Mouse (Mus musculus): ENCODE measurements around the gene Map2k6. TPM values are rescaled to one million over a fixed set of nuclear protein-coding genes. Genes with fewer than 3 reads are reported as not detected.

The Map2k6 gene
- polyA plus RNA-seq, 1 experiment from 2014 or later = 3.4 TPM

DNA sequence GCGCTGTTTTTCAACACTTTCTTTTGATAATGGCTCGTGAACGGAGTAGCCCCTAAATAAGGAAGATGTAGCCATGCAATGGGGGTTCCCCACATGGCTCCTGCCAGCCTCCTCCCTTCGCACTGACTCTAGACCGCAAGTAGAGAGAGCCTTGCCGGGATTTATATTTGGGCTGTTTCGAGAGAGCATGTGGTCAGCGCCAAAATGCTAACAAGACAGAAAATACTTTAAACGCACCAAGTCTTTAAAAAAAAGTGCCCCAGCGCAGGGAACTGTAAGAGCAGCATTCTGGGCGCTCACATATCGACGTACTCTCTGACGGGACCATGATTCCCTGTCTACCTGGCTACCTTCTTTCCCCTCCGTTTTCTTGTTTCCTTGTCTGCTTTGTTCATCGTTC lies 74.6 kb downstream of the Map2k6 start:
- WGBS = 90% methylated on average over 16 of the region's 16 CpGs
- Histone ChIP-seq H3K4me1 (replicated peaks; ENCODE audit: control insufficient read depth, insufficient read depth, low read length) (peaks cover 10% of the 10 kb centered on the region; the same call in 1 of the 2 replicates), H3K27ac (ENCODE audit: low read depth, low read length) (no peak overlapping the region), H3K9ac (ENCODE audit: low read depth, low read length) (no peak overlapping the region), H3K36me3 (ENCODE audit: control insufficient read depth, insufficient read depth) (no peaks in the 10 kb centered on the region), H3K4me2 (replicated peaks; ENCODE audit: low read depth) (no peak overlapping the region), H3K27me3 (replicated peaks; ENCODE audit: control insufficient read depth, insufficient read depth, low read length) (no peaks in the 10 kb centered on the region), H3K4me3 (ENCODE audit: low read depth, low read length) (no peak overlapping the region), H3K9me3 (ENCODE audit: control insufficient read depth) (no peaks in the 10 kb centered on the region)
- no peak for ATAC-seq
- TF ChIP-seq CTCF (IDR thresholded peaks at IDR 0.05; ENCODE audit: low read depth) = no peak

DNA sequence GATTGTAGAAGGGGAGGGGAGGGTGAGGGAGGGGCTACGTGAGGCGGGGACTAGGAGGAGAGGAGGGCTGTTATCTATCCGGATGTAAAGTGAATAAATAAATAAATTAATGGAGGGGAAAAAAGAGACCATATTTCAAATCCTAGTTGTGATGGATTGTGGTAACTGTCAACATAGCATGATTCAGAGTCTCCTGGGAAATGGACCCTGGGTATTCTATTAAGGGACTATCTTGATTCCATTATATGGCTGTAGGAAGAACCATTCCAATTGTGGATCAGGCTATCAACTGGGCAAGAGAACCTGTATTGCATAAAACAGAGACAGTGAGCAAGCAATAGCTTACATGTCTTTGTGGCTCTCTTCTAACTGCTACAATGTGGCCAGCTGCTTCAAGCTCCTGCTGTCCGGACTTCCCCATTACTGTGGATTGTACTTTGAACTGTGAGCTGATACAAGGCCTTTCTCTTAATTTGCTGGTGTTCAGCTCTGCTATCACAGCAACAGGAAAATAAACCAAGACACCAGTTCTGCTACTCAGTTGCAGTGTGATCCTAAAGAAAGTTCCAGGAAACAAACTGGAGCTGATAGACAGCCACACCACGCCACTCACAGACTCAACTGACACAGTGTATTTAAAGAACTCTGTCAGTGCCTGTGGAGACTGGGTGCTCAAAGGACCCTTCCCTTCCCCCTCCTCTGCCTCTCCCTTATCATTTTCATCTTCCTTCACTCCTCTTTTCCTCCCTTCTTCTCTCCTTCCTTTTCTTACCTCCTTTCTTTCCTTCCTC lies 77.6 kb downstream of the Map2k6 start:
- Histone ChIP-seq H3K9me3 (ENCODE audit: control insufficient read depth) (no peaks in the 10 kb centered on the region), H3K4me1 (replicated peaks; ENCODE audit: control insufficient read depth, insufficient read depth, low read length) (peaks cover 10% of the 10 kb centered on the region; the same call in 1 of the 2 replicates), H3K27ac (ENCODE audit: low read depth, low read length) (peak overlapping the region; percentile 79), H3K9ac (ENCODE audit: low read depth, low read length) (no peak overlapping the region), H3K4me2 (replicated peaks; ENCODE audit: low read depth) (peak overlapping the region; percentile 37), H3K4me3 (ENCODE audit: low read depth, low read length) (no peak overlapping the region; the same call in 1 of the 2 replicates), H3K36me3 (ENCODE audit: control insufficient read depth, insufficient read depth) (no peaks in the 10 kb centered on the region), H3K27me3 (replicated peaks; ENCODE audit: control insufficient read depth, insufficient read depth, low read length) (no peaks in the 10 kb centered on the region)
- peak; percentile 89 for ATAC-seq
- WGBS = 25% methylated on average over 5 of the region's 5 CpGs
- TF ChIP-seq CTCF (IDR thresholded peaks at IDR 0.05; ENCODE audit: low read depth) = no peak

DNA sequence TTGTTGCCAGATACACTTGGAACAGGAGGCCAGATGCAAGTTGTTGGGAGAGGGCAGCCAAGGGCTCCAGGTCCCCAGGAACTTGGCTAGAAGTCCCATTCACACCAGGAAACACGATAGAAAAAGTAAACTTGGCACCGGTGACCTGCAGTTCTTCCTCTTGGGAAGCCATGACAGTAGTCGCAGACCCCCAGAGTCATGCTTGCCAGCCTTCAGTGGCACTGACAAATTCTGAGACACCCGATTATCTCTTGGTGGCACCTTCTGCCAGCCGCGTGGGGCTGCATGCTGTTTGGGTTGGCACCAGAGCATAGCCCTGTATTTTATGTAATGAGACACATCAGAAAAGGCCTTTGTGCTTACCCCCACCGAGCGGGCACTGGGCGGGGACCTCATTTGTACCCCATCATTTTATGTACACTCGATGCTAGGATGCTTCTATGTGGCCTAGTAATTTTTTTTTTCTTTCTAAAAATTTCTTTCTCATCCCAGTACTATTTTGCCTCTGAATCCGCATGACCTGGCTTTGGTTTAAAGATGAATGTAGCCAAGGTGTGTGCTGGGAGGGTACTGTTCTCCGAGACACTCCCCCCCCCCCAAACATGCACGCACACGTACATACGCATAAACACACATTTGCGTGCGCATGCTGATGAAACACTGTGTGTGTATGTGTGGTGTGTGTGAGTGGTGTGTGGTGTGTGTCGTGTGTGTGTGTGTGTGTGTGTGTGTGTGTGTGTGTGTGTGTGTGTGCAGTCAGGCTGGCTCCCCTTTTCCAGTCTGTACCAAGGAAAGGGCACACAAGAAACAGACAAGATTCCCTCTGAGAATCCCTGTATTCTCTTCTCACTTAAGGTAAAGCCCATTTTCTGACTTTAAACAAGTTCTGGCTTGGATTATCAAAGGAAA lies 79.3 kb downstream of the Map2k6 start:
- no peaks in the 10 kb centered on the region for H3K36me3 ChIP-seq (ENCODE audit: control insufficient read depth, insufficient read depth)
- no peaks in the 10 kb centered on the region for H3K27me3 ChIP-seq (replicated peaks; ENCODE audit: control insufficient read depth, insufficient read depth, low read length)
- 60% methylated on average over 18 of the region's 18 CpGs for WGBS
- H3K4me2 ChIP-seq (replicated peaks; ENCODE audit: low read depth) = 0 out of 2 replicates have a peak overlapping the region, but pooled peaks have one; percentile 37
- no peak overlapping the region for H3K4me3 ChIP-seq (ENCODE audit: low read depth, low read length)
- peak overlapping the region; percentile 79 for H3K27ac ChIP-seq (ENCODE audit: low read depth, low read length)
- no peak for ATAC-seq
- H3K4me1 ChIP-seq (replicated peaks; ENCODE audit: control insufficient read depth, insufficient read depth, low read length) = peaks cover 14% of the 10 kb centered on the region; the same call in 1 of the 2 replicates
- no peaks in the 10 kb centered on the region for H3K9me3 ChIP-seq (ENCODE audit: control insufficient read depth)
- H3K9ac ChIP-seq (ENCODE audit: low read depth, low read length) = no peak overlapping the region
- TF ChIP-seq CTCF (IDR thresholded peaks at IDR 0.05; ENCODE audit: low read depth) = no peak

DNA sequence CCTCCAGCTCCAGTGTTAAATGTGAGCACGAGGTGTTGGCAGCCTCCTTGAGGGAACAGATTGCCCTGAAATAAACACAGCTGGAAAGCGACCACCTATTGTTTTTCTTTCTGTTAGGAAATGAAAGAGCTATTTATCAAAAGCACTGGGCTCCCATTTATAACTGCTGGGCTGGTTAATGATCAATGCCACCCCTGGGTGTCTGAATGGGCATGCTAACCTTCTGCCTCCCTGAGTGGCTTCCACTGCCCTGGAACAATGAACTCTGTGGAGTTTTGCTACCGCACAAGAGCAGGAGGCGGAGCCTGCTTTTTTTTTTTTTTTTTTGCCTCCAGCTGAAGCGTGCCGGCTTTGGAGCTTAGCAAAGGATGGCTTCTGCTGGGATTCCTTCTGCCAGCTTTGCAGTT lies 80.1 kb downstream of the Map2k6 start:
- Histone ChIP-seq H3K9me3 (ENCODE audit: control insufficient read depth) (no peaks in the 10 kb centered on the region), H3K4me3 (ENCODE audit: low read depth, low read length) (peak overlapping the region; percentile 4), H3K9ac (ENCODE audit: low read depth, low read length) (no peak overlapping the region), H3K36me3 (ENCODE audit: control insufficient read depth, insufficient read depth) (no peaks in the 10 kb centered on the region), H3K4me2 (replicated peaks; ENCODE audit: low read depth) (peak overlapping the region; percentile 50), H3K4me1 (replicated peaks; ENCODE audit: control insufficient read depth, insufficient read depth, low read length) (peaks cover 14% of the 10 kb centered on the region; the same call in 1 of the 2 replicates), H3K27ac (ENCODE audit: low read depth, low read length) (no peak overlapping the region), H3K27me3 (replicated peaks; ENCODE audit: control insufficient read depth, insufficient read depth, low read length) (no peaks in the 10 kb centered on the region)
- ATAC-seq = peak; percentile 80
- no peak for TF ChIP-seq CTCF (IDR thresholded peaks at IDR 0.05; ENCODE audit: low read depth)
- 0% methylated on average over 6 of the region's 6 CpGs for WGBS

DNA sequence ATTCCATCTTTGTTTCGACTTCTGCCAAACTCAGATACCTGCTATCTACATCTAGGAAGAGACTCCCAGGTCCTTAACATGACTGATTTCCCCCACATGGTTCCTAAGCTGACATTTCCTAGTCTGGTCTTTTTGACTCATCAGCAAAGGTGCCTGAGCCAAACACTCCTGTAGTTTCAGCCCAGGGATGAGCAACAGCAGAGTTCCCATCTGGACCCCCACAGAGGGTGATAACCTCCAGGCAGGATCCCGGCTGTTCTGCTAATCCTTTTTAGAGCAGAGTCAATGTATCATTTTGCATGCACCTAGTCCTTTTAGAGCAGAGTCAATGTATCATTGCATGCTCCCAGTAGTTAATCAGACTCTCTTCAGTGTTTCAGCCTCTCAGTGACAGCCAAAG lies 82.5 kb downstream of the Map2k6 start:
- Histone ChIP-seq H3K4me3 (ENCODE audit: low read depth, low read length) (no peak overlapping the region), H3K27me3 (replicated peaks; ENCODE audit: control insufficient read depth, insufficient read depth, low read length) (no peaks in the 10 kb centered on the region), H3K9me3 (ENCODE audit: control insufficient read depth) (no peaks in the 10 kb centered on the region), H3K27ac (ENCODE audit: low read depth, low read length) (no peak overlapping the region), H3K4me2 (replicated peaks; ENCODE audit: low read depth) (no peak overlapping the region), H3K9ac (ENCODE audit: low read depth, low read length) (no peak overlapping the region), H3K36me3 (ENCODE audit: control insufficient read depth, insufficient read depth) (no peaks in the 10 kb centered on the region), H3K4me1 (replicated peaks; ENCODE audit: control insufficient read depth, insufficient read depth, low read length) (peaks cover 11% of the 10 kb centered on the region; the same call in 1 of the 2 replicates)
- no peak for TF ChIP-seq CTCF (IDR thresholded peaks at IDR 0.05; ENCODE audit: low read depth)
- ATAC-seq = no peak
- WGBS = 75% methylated on average over 2 of the region's 2 CpGs

DNA sequence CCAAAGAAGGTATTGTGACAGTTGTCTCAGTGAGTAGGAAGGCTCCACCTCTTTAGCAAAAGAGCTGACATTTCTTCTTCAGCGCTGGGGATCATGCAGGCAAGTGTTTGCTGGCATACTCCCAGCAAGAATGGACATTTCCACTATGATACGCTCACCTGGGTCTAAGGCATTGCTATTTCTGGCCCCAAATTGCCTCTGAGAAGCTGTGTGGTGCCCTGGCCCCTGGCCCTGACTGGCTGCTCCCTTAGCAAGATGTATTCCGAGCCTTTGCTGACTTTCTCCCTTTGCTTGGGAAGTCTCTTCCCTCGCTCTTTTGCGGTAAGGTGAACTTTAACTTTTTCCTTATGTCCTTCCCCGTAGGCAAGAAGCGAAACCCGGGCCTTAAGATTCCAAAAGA lies 83.3 kb downstream of the Map2k6 start:
- no peak overlapping the region for H3K9ac ChIP-seq (ENCODE audit: low read depth, low read length)
- no peak overlapping the region for H3K27ac ChIP-seq (ENCODE audit: low read depth, low read length)
- ATAC-seq = no peak
- WGBS = 90% methylated on average over 8 of the region's 8 CpGs
- no peaks in the 10 kb centered on the region for H3K36me3 ChIP-seq (ENCODE audit: control insufficient read depth, insufficient read depth)
- peaks cover 11% of the 10 kb centered on the region; the same call in 1 of the 2 replicates for H3K4me1 ChIP-seq (replicated peaks; ENCODE audit: control insufficient read depth, insufficient read depth, low read length)
- no peaks in the 10 kb centered on the region for H3K9me3 ChIP-seq (ENCODE audit: control insufficient read depth)
- H3K4me2 ChIP-seq (replicated peaks; ENCODE audit: low read depth) = no peak overlapping the region
- H3K4me3 ChIP-seq (ENCODE audit: low read depth, low read length) = no peak overlapping the region
- TF ChIP-seq CTCF (IDR thresholded peaks at IDR 0.05; ENCODE audit: low read depth) = no peak
- H3K27me3 ChIP-seq (replicated peaks; ENCODE audit: control insufficient read depth, insufficient read depth, low read length) = no peaks in the 10 kb centered on the region
